Mouse (Mus musculus): Measurements from ENCODE around the gene Sars. TPM values are rescaled to one million over a fixed set of nuclear protein-coding genes. Genes with fewer than 3 reads are reported as not detected.

Sars gene
- total RNA-seq, 1 experiment, result 204 TPM

DNA sequence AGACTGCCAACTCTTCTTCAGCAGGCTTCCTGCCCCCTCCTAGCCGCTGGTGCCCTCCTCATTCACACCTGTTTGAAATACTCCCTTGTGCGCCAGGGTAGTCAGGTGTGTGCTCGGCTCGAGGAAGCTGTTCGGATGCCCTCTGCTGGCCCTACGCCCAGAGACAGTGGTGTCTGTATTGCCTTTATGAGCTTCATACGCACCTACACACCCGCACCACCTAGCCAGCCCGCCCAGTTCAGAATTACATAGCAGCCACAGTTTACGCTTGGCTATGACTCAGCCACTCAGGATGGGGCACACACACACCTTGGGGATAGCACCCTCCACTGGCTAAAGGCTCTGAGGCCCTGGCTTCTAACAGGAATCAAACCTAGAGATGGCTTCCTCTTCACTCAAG, 13.9 kb upstream of the Sars start:
- peaks cover 0 to 14% of the 10 kb centered on the region in 2 experiments; a peak in 2 of 4 replicates for H3K4me1 ChIP-seq (ENCODE audit: control insufficient read depth in 2 of 2, insufficient read depth in 2 of 2, low read length in 2 of 2, poor library complexity in 1 of 2)
- no peaks in the 10 kb centered on the region for H3K9me3 ChIP-seq (ENCODE audit: control insufficient read depth, insufficient read depth, low read depth, low read length)
- no peak for DNase-seq (ENCODE audit: low read depth, low spot score)
- H3K4me3 ChIP-seq (ENCODE audit: insufficient read depth in 1 of 2, low read depth in 1 of 2, low read length in 2 of 2, poor library complexity in 1 of 2, severe bottlenecking in 1 of 2), result 0 out of 4 replicates have a peak overlapping the region, but pooled peaks of 1 of the 2 experiments have one; percentile 7
- no peak overlapping the region for H3K27ac ChIP-seq (ENCODE audit: insufficient read depth, low read depth, low read length, poor library complexity, severe bottlenecking)
- in situ Hi-C loops (cut with MboI; ENCODE audit: low sequenced_read_pairs in 2 of 2, unreplicated experiment in 2 of 2), result no loop called here
- H3K36me3 ChIP-seq (ENCODE audit: control insufficient read depth, insufficient read depth, low read length, poor library complexity, severe bottlenecking), result no peaks in the 10 kb centered on the region
- no peak overlapping the region for H3K9ac ChIP-seq (ENCODE audit: insufficient read depth, low read depth, low read length, poor library complexity, severe bottlenecking)
- TF ChIP-seq CHD2 (IDR thresholded peaks at IDR 0.05; ENCODE audit: low read depth, low read length) (no peak), ZC3H11A (IDR thresholded peaks at IDR 0.05; ENCODE audit: borderline replicate concordance, low read depth, low read length) (no peak), HCFC1 (IDR thresholded peaks at IDR 0.05; ENCODE audit: borderline replicate concordance, insufficient read depth, low read length) (no peak), ZNF384 (IDR thresholded peaks at IDR 0.05; ENCODE audit: low read depth, low read length) (no peak), MAFK (IDR thresholded peaks at IDR 0.05; ENCODE audit: insufficient read depth, low read depth, low read length) (no peak)

DNA sequence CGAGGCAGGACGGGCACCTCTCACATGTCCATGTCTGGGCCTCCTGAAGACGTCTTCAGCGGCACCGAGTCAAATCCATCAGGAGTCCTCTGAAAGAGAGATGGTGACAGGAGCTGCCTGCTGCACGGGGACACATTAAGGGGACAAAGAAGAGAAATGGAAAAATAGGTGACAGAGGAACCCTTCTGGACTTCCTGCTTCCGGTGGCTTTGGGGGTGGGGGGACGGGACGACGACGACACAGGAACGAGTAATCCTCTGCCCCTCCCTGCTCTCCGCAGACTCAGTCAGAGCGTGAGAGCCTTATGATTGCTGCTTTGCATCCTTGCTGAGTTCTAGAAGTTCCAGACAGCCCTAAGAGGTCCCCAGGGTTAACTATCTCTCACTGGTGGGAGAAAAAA, 13.4 kb upstream of the Sars start:
- Histone ChIP-seq H3K4me3 (ENCODE audit: insufficient read depth in 1 of 2, low read depth in 1 of 2, low read length in 2 of 2, poor library complexity in 1 of 2, severe bottlenecking in 1 of 2) (0 out of 4 replicates have a peak overlapping the region, but pooled peaks of 1 of the 2 experiments have one; percentile 7), H3K9me3 (ENCODE audit: control insufficient read depth, insufficient read depth, low read depth, low read length) (no peaks in the 10 kb centered on the region)
- no peak for TF ChIP-seq ZC3H11A (IDR thresholded peaks at IDR 0.05; ENCODE audit: borderline replicate concordance, low read depth, low read length)
- TF ChIP-seq MAFK (IDR thresholded peaks at IDR 0.05; ENCODE audit: insufficient read depth, low read depth, low read length), result no peak
- no peak for TF ChIP-seq ZNF384 (IDR thresholded peaks at IDR 0.05; ENCODE audit: low read depth, low read length)
- TF ChIP-seq CHD2 (IDR thresholded peaks at IDR 0.05; ENCODE audit: low read depth, low read length), result no peak
- TF ChIP-seq HCFC1 (IDR thresholded peaks at IDR 0.05; ENCODE audit: borderline replicate concordance, insufficient read depth, low read length), result no peak

DNA sequence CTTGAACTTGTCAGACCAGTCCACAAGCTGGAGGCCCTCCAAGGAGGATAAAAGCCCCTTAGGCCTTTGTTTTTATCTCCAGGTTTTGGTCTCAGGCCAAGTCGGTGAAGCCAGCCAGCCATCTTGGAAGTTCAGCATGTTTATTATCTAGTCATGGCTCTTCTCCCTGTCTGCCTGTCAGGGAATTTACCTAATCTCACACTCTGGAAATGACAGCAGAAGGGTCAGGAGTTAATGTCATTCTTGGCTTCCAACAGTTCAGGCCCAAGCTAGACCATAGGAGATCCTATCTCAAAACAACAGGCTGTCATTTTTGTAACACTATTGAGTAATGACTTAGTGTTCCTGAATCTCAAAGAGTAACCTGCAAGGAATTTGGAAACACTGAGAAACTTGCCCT, 9.2 kb upstream of the Sars start:
- DNase-seq (ENCODE audit: low read depth, low spot score), result no peak
- Histone ChIP-seq H3K9me3 (ENCODE audit: control insufficient read depth, insufficient read depth, low read depth, low read length) (no peaks in the 10 kb centered on the region), H3K27ac (ENCODE audit: insufficient read depth, low read depth, low read length, poor library complexity, severe bottlenecking) (no peak overlapping the region), H3K4me1 (ENCODE audit: control insufficient read depth in 2 of 2, insufficient read depth in 2 of 2, low read length in 2 of 2, poor library complexity in 1 of 2) (peaks cover 7 to 17% of the 10 kb centered on the region in 2 experiments; a peak in 2 of 4 replicates), H3K4me3 (ENCODE audit: insufficient read depth in 1 of 2, low read depth in 1 of 2, low read length in 2 of 2, poor library complexity in 1 of 2, severe bottlenecking in 1 of 2) (no peak overlapping the region), H3K36me3 (ENCODE audit: control insufficient read depth, insufficient read depth, low read length, poor library complexity, severe bottlenecking) (no peaks in the 10 kb centered on the region), H3K9ac (ENCODE audit: insufficient read depth, low read depth, low read length, poor library complexity, severe bottlenecking) (no peak overlapping the region)
- in situ Hi-C loops (cut with MboI; ENCODE audit: low sequenced_read_pairs in 2 of 2, unreplicated experiment in 2 of 2), result no loop called here
- TF ChIP-seq ZC3H11A (IDR thresholded peaks at IDR 0.05; ENCODE audit: borderline replicate concordance, low read depth, low read length), result no peak
- TF ChIP-seq CHD2 (IDR thresholded peaks at IDR 0.05; ENCODE audit: low read depth, low read length), result no peak
- TF ChIP-seq MAFK (IDR thresholded peaks at IDR 0.05; ENCODE audit: insufficient read depth, low read depth, low read length), result no peak
- TF ChIP-seq ZNF384 (IDR thresholded peaks at IDR 0.05; ENCODE audit: low read depth, low read length), result no peak
- no peak for TF ChIP-seq HCFC1 (IDR thresholded peaks at IDR 0.05; ENCODE audit: borderline replicate concordance, insufficient read depth, low read length)

More for the DNA sequence above, 13.4 kb upstream of the Sars start:
- Histone ChIP-seq H3K4me1 (ENCODE audit: control insufficient read depth in 2 of 2, insufficient read depth in 2 of 2, low read length in 2 of 2, poor library complexity in 1 of 2) (peaks cover 0 to 14% of the 10 kb centered on the region in 2 experiments; a peak in 2 of 4 replicates), H3K27ac (ENCODE audit: insufficient read depth, low read depth, low read length, poor library complexity, severe bottlenecking) (no peak overlapping the region), H3K36me3 (ENCODE audit: control insufficient read depth, insufficient read depth, low read length, poor library complexity, severe bottlenecking) (no peaks in the 10 kb centered on the region), H3K9ac (ENCODE audit: insufficient read depth, low read depth, low read length, poor library complexity, severe bottlenecking) (no peak overlapping the region)
- in situ Hi-C loops (cut with MboI; ENCODE audit: low sequenced_read_pairs in 2 of 2, unreplicated experiment in 2 of 2), result no loop called here
- DNase-seq (ENCODE audit: low read depth, low spot score), result no peak

DNA sequence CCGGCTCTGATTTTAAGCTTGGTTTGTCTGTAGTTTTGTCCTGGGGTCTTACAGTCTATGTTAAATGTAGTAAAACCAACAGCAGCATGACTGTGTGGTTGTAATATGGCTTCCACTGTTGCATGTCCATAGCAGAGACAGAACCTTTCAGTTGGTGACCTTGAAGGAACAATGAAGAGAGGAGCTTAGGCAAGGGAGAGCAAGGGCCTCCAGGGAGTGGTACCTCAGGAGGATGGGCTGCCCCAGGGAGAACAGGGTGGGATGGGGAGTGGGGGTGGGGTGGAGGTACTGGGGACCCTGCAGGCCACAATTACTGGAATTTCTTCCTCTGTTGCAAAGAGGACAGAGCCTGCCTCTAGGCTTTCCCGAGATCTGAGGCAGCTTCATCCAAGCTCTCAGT, 7.0 kb upstream of the Sars start:
- no peak for TF ChIP-seq ZNF384 (IDR thresholded peaks at IDR 0.05; ENCODE audit: low read depth, low read length)
- no peak overlapping the region for H3K9ac ChIP-seq (ENCODE audit: insufficient read depth, low read depth, low read length, poor library complexity, severe bottlenecking)
- no peak overlapping the region; the same call in 1 of the 2 replicates for H3K27ac ChIP-seq (ENCODE audit: insufficient read depth, low read depth, low read length, poor library complexity, severe bottlenecking)
- in situ Hi-C loops (cut with MboI; ENCODE audit: low sequenced_read_pairs in 2 of 2, unreplicated experiment in 2 of 2), result no loop called here
- DNase-seq (ENCODE audit: low read depth, low spot score), result no peak
- peaks cover 7% of the 10 kb centered on the region in 2 experiments; a peak in 2 of 4 replicates for H3K4me1 ChIP-seq (ENCODE audit: control insufficient read depth in 2 of 2, insufficient read depth in 2 of 2, low read length in 2 of 2, poor library complexity in 1 of 2)
- no peaks in the 10 kb centered on the region for H3K9me3 ChIP-seq (ENCODE audit: control insufficient read depth, insufficient read depth, low read depth, low read length)
- no peak overlapping the region for H3K4me3 ChIP-seq (ENCODE audit: insufficient read depth in 1 of 2, low read depth in 1 of 2, low read length in 2 of 2, poor library complexity in 1 of 2, severe bottlenecking in 1 of 2)
- H3K36me3 ChIP-seq (ENCODE audit: control insufficient read depth, insufficient read depth, low read length, poor library complexity, severe bottlenecking), result no peaks in the 10 kb centered on the region

DNA sequence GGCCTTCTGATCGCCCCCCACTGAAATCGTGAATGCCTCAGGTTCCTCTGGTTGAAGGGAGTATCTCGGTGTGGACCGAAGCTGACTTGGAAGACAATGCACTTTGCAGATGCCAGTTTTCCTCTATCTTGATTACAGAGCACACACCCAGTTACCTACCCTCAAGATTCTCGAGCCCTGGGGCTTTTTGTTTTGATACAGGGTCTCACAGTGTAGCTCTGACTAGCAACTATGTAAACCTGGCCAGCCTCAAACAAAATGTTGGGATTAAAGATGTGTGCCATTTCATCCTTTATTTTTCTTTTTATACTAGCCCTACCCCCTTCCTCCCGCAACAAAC, 327 bp upstream of the Sars start:
- peaks cover 11% of the 10 kb centered on the region; the same call in 1 of the 2 replicates for H3K36me3 ChIP-seq (ENCODE audit: control insufficient read depth, insufficient read depth, low read length, poor library complexity, severe bottlenecking)
- in situ Hi-C loops (cut with MboI; ENCODE audit: low sequenced_read_pairs in 2 of 2, unreplicated experiment in 2 of 2), result no loop called here
- TF ChIP-seq ZC3H11A (IDR thresholded peaks at IDR 0.05; ENCODE audit: borderline replicate concordance, low read depth, low read length) (no peak), ZNF384 (IDR thresholded peaks at IDR 0.05; ENCODE audit: low read depth, low read length) (no peak), MAFK (IDR thresholded peaks at IDR 0.05; ENCODE audit: insufficient read depth, low read depth, low read length) (no peak), CHD2 (IDR thresholded peaks at IDR 0.05; ENCODE audit: low read depth, low read length) (no peak), HCFC1 (IDR thresholded peaks at IDR 0.05; ENCODE audit: borderline replicate concordance, insufficient read depth, low read length) (no peak)
- H3K9me3 ChIP-seq (ENCODE audit: control insufficient read depth, insufficient read depth, low read depth, low read length), result no peaks in the 10 kb centered on the region
- peak overlapping the region; percentile 86 to 96; a peak in 3 of 4 replicates for H3K4me3 ChIP-seq (ENCODE audit: insufficient read depth in 1 of 2, low read depth in 1 of 2, low read length in 2 of 2, poor library complexity in 1 of 2, severe bottlenecking in 1 of 2)
- DNase-seq (ENCODE audit: low read depth, low spot score), result no peak
- H3K27ac ChIP-seq (ENCODE audit: insufficient read depth, low read depth, low read length, poor library complexity, severe bottlenecking), result peak overlapping the region; percentile 86; the same call in 1 of the 2 replicates
- peaks cover 0 to 14% of the 10 kb centered on the region in 2 experiments; a peak in 3 of 4 replicates for H3K4me1 ChIP-seq (ENCODE audit: control insufficient read depth in 2 of 2, insufficient read depth in 2 of 2, low read length in 2 of 2, poor library complexity in 1 of 2)
- H3K9ac ChIP-seq (ENCODE audit: insufficient read depth, low read depth, low read length, poor library complexity, severe bottlenecking), result no peak overlapping the region; the same call in 1 of the 2 replicates

All from ES-E14 (cell line).